Mouse (Mus musculus): ENCODE data around the gene T. TPM values are rescaled to one million over a fixed set of nuclear protein-coding genes. Genes with fewer than 3 reads are reported as not detected.
A peak's percentile ranks its signal among the peaks of the same experiment; 100 is the strongest.
"Not testable (repeated sequence)": the region's sequence is repeated elsewhere in the genome, so short reads cannot be mapped to it uniquely, and the experiment has no call there.

The T gene
- total RNA-seq (2017) = not detected in 2 replicates

DNA sequence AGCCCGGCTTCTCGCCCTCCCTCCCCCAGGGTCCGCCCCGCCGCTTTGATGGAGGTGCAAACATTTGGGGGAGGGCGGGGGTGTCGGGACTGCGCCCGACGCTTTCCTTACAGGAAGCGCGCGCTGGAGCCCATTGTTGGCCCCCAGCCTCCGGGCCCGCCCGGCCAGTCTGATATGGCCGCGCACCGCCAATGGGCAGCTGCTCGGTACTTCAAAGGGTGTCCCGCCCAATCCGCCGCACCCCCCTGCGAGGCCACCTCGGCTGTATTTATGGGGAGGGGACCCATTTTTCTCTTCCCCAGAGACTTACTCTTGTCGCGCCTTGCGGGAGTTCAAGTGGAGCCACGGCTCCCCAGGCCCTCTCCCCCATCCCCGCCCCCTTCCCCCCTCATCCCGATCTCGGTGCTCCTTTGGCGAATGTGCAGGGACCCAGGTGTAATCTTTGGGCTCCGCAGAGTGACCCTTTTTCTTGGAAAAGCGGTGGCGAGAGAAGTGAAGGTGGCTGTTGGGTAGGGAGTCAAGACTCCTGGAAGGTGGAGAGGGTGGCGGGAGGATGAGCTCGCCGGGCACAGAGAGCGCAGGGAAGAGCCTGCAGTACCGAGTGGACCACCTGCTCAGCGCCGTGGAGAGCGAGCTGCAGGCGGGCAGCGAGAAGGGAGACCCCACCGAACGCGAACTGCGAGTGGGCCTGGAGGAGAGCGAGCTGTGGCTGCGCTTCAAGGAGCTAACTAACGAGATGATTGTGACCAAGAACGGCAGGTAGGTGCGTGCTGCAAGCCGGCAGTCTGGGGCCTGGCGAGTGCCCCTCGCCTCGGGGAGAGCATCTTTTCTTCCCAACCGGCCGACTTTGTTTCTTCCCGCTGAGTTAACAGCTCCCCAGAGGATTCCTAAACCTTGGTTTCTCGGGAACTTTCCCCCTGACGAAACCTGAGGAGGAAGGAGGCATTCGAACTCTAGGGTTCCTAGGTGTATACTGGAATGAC lies at the start of gene T:
TSS of gene T (plus strand) at position 446 of the 983 bp plus-strand sequence.
- no peak for ATAC-seq (replicated peaks in 1 of 2; ENCODE audit: insufficient read depth in 1 of 2, low FRiP score in 2 of 2, low TSS enrichment in 1 of 2, low read depth in 1 of 2, poor library complexity in 2 of 2, severe bottlenecking in 2 of 2)

GRCm38 (mm10) chr17:8385441-8385840 lies 48.8 kb upstream of the T start:
- ATAC-seq (replicated peaks in 1 of 2; ENCODE audit: insufficient read depth in 1 of 2, low FRiP score in 2 of 2, low TSS enrichment in 1 of 2, low read depth in 1 of 2, poor library complexity in 2 of 2, severe bottlenecking in 2 of 2) = no peak

- ATAC-seq (replicated peaks in 1 of 2; ENCODE audit: insufficient read depth in 1 of 2, low FRiP score in 2 of 2, low TSS enrichment in 1 of 2, low read depth in 1 of 2, poor library complexity in 2 of 2, severe bottlenecking in 2 of 2) = peak; percentile 37 to 43; a peak in 1 of 4 replicates
Measured at GRCm38 (mm10) chr17:8388463-8388862, 45.8 kb upstream of the T start.

- peak; percentile 65 to 75 for ATAC-seq (replicated peaks in 1 of 2; ENCODE audit: insufficient read depth in 1 of 2, low FRiP score in 2 of 2, low TSS enrichment in 1 of 2, low read depth in 1 of 2, poor library complexity in 2 of 2, severe bottlenecking in 2 of 2)
Measured at GRCm38 (mm10) chr17:8388990-8389789, 45.0 kb upstream of the T start.

GRCm38 (mm10) chr17:8389790-8390095 lies 44.5 kb upstream of the T start:
- peak in 1 of 2 experiments; percentile 8; a peak in 1 of 4 replicates for ATAC-seq (replicated peaks in 1 of 2; ENCODE audit: insufficient read depth in 1 of 2, low FRiP score in 2 of 2, low TSS enrichment in 1 of 2, low read depth in 1 of 2, poor library complexity in 2 of 2, severe bottlenecking in 2 of 2)

- no peak; a peak in 1 of 4 replicates for ATAC-seq (replicated peaks in 1 of 2; ENCODE audit: insufficient read depth in 1 of 2, low FRiP score in 2 of 2, low TSS enrichment in 1 of 2, low read depth in 1 of 2, poor library complexity in 2 of 2, severe bottlenecking in 2 of 2)
Measured at GRCm38 (mm10) chr17:8390487-8390886, 43.7 kb upstream of the T start.

- ATAC-seq (replicated peaks in 1 of 2; ENCODE audit: insufficient read depth in 1 of 2, low FRiP score in 2 of 2, low TSS enrichment in 1 of 2, low read depth in 1 of 2, poor library complexity in 2 of 2, severe bottlenecking in 2 of 2) = no peak
Measured at GRCm38 (mm10) chr17:8396371-8396770, 37.9 kb upstream of the T start.

- ATAC-seq (replicated peaks in 1 of 2; ENCODE audit: insufficient read depth in 1 of 2, low FRiP score in 2 of 2, low TSS enrichment in 1 of 2, low read depth in 1 of 2, poor library complexity in 2 of 2, severe bottlenecking in 2 of 2) = no peak
Measured at GRCm38 (mm10) chr17:8397946-8398345, 36.3 kb upstream of the T start.

DNA sequence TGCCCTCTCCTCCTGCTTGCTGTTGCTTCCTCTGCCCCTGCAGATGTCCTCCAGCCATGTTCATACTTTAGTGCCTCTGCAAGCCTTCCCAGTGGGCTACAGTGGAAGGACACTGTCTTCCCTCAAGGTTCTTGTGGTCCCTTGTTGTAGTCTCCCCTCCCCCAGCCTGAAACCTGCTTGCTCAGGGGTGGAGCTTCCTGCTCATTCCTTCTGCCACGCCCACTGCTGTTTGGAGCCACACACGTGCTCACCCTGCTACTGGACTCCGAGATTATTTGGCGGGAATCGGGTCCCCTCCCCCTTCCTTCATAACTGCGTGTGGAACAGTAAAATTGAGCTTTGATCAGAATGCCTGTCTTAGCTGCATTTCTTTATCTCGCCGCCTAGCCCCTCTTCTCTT lies 30.3 kb upstream of the T start:
- not testable (repeated sequence) for ATAC-seq (replicated peaks in 1 of 2; ENCODE audit: insufficient read depth in 1 of 2, low FRiP score in 2 of 2, low TSS enrichment in 1 of 2, low read depth in 1 of 2, poor library complexity in 2 of 2, severe bottlenecking in 2 of 2)

GRCm38 (mm10) chr17:8406285-8406684 lies 27.9 kb upstream of the T start:
- no peak for ATAC-seq (replicated peaks in 1 of 2; ENCODE audit: insufficient read depth in 1 of 2, low FRiP score in 2 of 2, low TSS enrichment in 1 of 2, low read depth in 1 of 2, poor library complexity in 2 of 2, severe bottlenecking in 2 of 2)

- ATAC-seq (replicated peaks in 1 of 2; ENCODE audit: insufficient read depth in 1 of 2, low FRiP score in 2 of 2, low TSS enrichment in 1 of 2, low read depth in 1 of 2, poor library complexity in 2 of 2, severe bottlenecking in 2 of 2) = not testable (repeated sequence)
Measured at GRCm38 (mm10) chr17:8408002-8408401, 26.2 kb upstream of the T start.

DNA sequence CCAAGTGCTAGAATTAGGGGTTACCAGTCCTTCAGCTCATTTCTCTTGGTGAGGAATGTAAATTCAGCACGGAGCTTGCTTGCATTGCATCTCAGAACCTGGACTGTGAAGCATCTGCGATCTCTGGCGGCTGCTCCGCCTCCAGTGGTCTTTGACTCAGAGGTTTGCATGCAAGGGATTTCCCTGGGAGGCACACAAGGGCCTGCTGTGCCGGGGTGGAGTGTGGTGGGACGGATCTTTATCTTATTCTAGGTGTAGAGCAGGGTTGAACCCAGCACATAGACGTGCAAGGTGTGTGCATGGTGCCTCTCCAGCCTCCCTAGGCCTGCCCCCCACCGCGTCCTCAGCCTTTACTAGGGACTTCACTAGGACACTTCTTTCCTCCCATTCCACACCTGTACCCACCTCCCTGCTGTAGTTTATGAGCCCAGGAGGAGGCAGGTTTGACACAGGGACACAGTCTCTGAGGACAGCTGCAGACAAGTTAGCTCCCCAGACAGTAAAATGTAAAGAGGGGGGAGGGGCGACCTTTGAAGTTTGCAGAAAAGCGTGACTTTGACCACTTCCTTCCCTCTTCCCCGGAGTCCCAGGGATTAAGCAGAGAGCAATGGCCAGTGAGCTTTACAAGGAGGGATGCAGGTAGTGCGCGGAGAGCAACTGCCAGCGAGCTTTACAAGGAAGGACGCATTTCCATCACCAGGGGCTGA lies 25.5 kb upstream of the T start:
- peak; percentile 29 to 47; a peak in 2 of 4 replicates for ATAC-seq (replicated peaks in 1 of 2; ENCODE audit: insufficient read depth in 1 of 2, low FRiP score in 2 of 2, low TSS enrichment in 1 of 2, low read depth in 1 of 2, poor library complexity in 2 of 2, severe bottlenecking in 2 of 2)

DNA sequence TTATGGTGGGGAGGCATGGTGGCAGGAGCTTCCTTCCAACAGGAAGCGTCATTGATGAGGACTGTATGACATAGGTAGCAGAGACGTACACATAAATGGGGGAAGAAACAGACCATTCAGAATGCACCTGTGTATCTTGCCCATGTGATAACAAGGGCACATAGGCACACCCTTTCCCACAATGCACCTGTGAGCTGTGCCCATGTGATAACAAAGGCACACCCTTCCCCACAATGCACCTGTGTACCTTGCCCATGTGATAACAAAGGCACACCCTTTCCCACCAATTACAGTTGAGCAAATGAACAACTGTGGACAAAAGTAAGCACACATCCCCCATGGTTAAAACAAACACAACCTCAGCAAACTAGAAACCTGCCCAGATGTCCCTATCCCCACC lies 23.9 kb upstream of the T start:
- no peak for ATAC-seq (replicated peaks in 1 of 2; ENCODE audit: insufficient read depth in 1 of 2, low FRiP score in 2 of 2, low TSS enrichment in 1 of 2, low read depth in 1 of 2, poor library complexity in 2 of 2, severe bottlenecking in 2 of 2)

GRCm38 (mm10) chr17:8413656-8414055 lies 20.6 kb upstream of the T start:
- no peak for ATAC-seq (replicated peaks in 1 of 2; ENCODE audit: insufficient read depth in 1 of 2, low FRiP score in 2 of 2, low TSS enrichment in 1 of 2, low read depth in 1 of 2, poor library complexity in 2 of 2, severe bottlenecking in 2 of 2)

- no peak for ATAC-seq (replicated peaks in 1 of 2; ENCODE audit: insufficient read depth in 1 of 2, low FRiP score in 2 of 2, low TSS enrichment in 1 of 2, low read depth in 1 of 2, poor library complexity in 2 of 2, severe bottlenecking in 2 of 2)
Measured at GRCm38 (mm10) chr17:8415533-8415932, 18.7 kb upstream of the T start.

DNA sequence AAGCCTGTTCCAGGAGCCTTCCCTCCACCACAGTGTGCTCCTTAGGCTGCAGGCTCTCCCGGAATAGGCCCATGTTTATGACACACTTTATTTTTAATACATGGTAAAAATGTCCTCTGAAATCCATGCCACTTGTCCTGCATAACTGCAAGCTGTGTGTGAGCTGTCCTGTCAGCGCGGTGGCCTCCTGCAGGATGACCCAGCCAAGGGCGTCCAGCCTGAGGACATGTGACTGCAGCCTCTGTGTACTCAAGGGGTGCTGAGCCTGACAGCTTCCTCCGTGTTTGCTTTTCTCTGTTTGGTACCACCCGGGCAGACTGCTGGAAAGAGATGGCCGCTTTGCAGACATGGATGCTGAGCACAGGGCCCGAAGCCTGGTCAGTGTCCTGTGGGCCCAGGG lies 17.4 kb upstream of the T start:
- ATAC-seq (replicated peaks in 1 of 2; ENCODE audit: insufficient read depth in 1 of 2, low FRiP score in 2 of 2, low TSS enrichment in 1 of 2, low read depth in 1 of 2, poor library complexity in 2 of 2, severe bottlenecking in 2 of 2) = no peak

DNA sequence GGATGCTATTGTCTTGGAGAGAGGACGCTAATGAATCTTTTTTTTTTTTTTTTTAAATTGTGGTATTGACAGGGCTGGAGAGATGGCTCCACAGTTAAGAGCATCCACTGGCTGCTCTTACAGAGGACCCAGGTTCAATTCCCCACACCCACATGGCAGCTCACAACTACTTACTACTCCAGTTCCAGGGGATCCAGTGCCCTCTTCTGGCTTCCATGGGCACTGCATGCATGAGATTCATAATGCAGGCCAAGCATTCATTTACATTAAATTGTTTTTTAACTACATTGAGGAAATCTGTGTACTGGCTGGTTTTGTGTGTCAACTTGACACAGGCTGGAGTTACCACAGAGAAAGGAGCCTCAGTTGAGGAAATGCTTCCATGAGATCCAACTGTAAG lies 13.5 kb upstream of the T start:
- ATAC-seq (replicated peaks in 1 of 2; ENCODE audit: insufficient read depth in 1 of 2, low FRiP score in 2 of 2, low TSS enrichment in 1 of 2, low read depth in 1 of 2, poor library complexity in 2 of 2, severe bottlenecking in 2 of 2) = no peak

GRCm38 (mm10) chr17:8421517-8421916 lies 12.7 kb upstream of the T start:
- peak; percentile 42 to 79; a peak in 3 of 4 replicates for ATAC-seq (replicated peaks in 1 of 2; ENCODE audit: insufficient read depth in 1 of 2, low FRiP score in 2 of 2, low TSS enrichment in 1 of 2, low read depth in 1 of 2, poor library complexity in 2 of 2, severe bottlenecking in 2 of 2)

Measured in hematopoietic stem cell, adult 5-6 weeks (primary cell).